Mouse (Mus musculus): ENCODE results near the gene Nudt21.

The Nudt21 gene

DNA sequence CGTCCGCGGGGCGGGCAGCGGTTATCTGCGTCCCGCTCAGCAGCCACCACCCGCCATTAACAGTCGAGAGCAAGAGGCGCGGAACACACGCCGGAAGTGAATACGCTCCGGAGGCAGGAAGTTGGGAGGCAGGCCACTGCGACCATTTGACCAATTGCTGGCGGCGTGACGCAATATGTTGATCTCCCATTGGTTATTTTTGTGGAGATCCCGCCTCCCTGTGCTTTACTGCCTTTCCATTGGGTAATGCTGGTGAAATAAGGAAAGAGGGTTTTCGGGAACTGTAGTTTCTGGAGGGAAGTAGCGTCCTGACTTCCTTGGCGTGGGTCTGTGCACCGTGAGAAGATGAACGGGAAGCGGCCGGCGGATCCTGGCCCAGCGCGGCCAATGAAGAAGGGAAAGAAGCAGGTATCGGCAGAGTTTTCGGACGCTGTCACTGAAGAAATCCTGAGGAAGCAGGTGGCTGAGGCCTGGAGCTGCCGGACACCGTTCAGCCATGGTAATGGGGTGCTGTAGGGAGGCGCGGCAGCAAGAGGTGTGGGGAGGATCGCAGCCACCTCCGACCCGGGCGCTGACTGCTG lies at the start of gene Nudt21, which contains the start of gene Ogfod1:
TSS of gene Nudt21 (minus strand) at position 88 of the 581 bp plus-strand sequence.
TSS of gene Ogfod1 (plus strand) at position 255 of the 581 bp plus-strand sequence.
- peak; percentile 98 for DNase-seq (ENCODE audit: low read depth, low spot score)

DNA sequence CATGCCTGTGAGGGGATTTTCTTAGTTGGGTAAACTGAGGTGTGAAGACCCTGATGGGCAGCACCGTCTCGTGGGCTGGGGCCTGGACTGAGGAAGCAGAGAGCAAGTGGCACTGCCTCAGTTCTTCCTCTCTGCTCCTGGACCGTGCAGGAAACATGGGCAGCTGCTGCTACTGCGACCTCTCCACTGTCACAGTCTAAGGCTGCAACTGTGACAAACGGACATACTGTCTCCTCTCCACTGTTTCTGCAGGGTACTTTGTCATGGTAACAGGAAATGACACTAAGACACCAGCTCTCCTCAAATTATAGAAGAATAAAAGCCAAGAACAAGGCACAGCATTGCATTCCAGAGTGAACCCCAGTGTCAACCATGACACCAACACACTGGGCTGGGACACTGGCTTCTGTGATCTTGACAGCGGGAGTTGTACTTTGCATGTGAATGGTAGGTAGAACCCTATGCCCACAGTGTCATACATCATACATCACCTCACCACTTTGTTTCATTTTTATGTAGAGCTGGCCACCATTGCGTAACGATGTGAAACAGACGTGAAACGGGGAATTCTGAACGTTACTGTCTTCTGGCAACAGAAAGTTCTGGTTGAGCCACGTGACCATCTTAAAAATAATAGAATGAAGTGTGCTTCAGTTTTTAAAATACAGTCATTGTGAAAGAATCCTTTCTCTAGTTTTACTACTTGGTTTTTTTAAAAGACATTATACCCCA lies 39.8 kb upstream of the Nudt21 start:
- DNase-seq (ENCODE audit: low read depth, low spot score), result no peak

DNA sequence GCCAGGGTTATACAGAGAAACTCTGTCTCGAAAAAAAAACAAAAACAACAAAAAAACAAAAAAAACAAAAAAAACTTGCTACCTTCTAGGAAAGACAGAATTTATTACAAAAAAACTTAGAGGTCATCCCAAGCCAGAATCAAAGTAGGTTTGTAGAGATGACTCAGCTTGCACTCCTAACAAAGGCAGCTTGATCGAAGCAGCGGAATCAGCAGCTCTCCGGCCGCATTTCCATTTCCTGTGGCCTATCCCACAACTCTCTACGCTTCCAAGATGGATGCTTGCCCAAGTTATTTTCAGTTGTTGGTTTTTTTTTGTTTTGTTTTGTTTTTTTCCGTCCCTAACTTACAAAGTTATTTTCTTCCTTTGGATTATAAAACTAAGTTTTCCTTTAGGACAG lies 32.0 kb upstream of the Nudt21 start:
- no peak for DNase-seq (ENCODE audit: low read depth, low spot score)

DNA sequence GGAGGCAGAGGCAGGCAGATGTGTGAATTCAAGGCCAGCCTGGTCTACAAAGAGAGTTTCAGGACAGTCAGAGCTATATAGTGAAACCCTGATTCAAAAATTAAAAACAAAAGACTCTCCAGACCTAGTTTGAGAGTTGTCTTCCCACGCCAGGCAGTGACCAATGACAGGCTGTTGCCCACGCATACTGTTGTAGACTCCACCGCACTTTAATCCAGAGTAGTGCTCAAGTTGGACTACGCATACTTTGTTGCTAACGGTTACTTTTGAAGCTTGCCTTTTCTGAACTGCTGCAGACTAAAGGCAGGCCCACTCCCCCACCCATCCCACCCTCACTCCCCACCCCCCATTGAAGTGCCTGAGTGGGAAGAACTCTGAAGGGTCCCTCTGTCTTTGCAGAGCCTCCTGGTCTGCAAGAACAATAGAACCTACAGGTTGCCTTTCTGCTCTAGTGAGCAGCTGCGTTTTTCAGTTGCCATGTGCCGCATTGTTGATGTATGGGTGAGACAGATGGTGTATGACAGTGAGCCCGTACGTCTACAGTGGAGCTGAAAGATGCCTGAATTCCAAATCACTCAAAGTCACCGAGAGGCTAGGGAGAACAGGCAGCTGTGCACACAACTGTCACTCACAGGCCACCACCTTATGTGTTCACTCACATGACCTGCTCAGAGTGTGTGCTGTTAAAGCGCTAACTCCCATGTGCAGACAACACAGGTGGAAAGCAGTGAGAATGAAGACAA lies 29.5 kb upstream of the Nudt21 start:
- no peak for DNase-seq (ENCODE audit: low read depth, low spot score)

DNA sequence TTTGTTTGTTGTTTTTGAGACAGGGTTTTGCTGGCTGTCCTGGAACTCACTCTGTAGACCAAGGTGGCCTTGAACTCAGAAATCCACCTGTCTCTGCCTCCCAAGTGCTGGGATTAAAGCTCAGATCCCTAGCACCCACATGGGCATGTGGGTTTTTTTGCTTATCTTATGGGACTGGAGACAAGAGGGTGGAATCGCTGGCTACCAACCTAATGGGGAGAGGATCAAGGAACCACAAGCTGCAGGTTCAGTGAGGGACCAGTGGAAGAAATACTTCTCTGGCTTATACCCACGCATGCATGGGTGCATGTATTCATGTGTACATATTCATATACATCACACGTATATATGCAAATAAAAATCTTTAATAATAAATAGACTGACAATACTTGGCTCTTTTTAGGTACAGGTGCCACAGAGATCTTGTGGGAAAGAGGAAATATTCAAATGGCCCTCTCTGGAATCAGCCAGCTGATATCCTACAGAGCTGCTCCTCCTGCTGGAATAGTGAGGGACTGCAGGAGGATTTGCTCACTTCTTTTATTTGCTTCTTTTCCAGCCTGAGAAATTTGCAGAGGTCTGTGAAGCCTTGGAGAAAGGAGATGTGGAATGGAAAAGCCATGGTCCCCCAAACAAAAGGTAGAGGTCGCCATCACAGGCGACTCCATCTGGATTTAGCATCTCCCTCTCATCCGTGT lies 20.5 kb upstream of the Nudt21 start:
- peak; percentile 56 for DNase-seq (ENCODE audit: low read depth, low spot score)

DNA sequence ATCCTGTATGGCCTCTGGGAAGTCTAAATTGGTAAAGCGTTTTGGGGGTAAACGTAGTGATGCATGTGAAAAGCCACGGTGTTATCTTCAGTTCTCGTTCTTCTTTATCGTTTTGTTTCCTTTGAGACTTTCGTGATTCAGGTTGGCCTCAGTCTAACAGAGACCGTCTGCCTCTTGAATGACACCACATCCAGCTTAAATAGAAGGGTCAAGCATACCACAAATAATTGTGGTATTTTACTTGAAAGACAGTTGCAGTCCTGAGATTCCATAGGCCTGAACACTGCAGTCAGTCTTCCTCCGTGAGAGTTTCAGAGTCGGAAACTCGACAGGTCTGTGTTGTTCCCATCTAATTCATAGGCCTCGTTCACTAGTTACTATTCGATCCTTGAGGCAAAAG lies 15.9 kb upstream of the Nudt21 start:
- no peak for DNase-seq (ENCODE audit: low read depth, low spot score)

DNA sequence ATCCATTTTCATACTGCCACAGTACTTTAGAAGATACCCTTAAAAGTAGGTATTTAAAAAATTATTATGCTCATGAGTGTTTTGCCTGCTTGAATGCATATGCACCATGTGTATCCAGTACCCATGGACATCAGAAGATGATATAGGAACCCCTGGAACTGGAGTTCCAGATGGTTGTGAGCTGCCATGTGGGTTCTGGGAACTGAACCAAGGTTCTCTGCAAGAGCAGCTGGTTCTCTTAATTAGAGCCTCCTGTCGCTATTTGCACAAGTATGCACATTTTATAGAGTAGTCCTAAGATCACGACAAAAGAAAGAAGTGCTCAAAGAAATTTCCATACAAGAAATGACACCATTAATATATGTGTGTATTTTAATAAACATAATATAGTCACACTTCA lies 11.0 kb upstream of the Nudt21 start:
- DNase-seq (ENCODE audit: low read depth, low spot score), result no peak

DNA sequence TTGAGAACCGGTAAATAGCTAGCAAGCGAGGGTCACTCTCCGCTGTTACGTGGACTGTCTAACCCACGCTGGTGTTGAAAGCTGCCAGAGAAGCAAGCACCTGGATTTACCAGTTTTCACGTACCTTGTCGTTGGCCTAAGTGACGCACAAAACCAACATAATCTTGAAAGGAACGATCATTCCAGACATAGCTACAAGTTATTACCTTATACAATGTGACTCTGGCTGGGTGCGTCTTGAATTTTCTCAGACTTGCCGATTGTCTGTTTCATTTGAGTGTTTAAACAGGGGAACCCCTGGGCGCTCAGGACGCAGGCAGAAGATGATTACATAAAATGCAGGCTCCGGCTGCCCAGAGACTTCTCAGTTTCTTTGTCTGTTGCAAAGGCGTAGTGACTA lies 975 bp upstream of the Nudt21 start:
- DNase-seq (ENCODE audit: low read depth, low spot score), result peak; percentile 19

DNA sequence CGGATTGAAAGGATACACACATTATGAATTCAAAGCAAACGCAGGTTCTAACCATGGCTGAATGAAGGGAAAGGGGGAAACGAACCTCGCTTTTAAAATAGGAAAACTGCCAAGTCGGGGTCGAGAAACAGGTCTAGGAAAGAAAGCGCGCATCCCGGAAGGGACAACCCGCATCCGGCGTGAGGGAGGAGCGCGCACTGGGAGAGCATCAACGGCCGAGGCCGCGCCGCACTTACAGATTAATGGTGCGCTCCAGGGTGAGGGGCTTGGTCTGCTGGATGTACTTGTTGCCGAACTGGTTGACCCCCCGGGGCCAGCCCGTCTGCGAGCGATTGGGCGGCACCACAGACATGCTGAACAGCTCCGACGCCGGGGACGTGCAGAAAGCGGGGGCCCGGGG lies 290 bp downstream of the Nudt21 start:
- DNase-seq (ENCODE audit: low read depth, low spot score), result peak; percentile 71

DNA sequence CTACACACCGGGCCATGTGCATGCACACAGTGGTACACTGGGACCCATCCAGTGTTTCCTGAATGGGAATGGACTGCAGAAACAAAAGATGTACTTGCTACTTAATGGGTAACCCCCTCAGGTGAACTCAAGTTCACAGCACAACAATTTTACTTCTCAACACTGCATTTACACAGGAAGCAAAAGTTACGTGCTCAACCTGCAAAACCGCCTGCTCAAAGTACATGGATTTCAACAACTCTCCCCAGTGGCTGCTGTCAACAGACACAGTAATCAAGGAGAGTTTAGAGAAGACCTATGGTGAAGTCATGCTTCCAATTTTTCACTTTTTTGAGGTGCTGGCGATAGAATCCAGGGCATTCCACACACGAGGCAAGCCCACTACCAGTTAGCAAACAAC lies 1.6 kb downstream of the Nudt21 start:
- DNase-seq (ENCODE audit: low read depth, low spot score), result no peak

DNA sequence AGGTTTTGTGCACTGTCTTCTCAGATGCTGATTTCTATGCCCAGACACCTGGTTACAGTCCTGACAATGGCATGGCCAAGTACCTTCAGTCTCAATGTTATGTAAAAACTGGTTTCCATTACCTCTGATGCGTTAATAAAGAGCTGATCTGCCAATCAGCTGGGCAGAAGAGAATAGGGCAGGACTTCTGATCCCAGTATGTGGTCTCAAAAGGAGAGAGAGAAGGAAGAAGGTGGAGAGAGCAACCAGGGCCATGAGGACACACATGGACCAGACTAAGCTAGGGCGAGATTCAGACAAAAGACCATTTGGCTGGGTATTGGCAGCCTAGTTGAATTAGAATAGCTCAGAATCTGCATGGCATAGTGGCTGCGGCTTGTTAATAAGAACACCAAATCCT lies 3.2 kb downstream of the Nudt21 start:
- DNase-seq (ENCODE audit: low read depth, low spot score), result no peak

DNA sequence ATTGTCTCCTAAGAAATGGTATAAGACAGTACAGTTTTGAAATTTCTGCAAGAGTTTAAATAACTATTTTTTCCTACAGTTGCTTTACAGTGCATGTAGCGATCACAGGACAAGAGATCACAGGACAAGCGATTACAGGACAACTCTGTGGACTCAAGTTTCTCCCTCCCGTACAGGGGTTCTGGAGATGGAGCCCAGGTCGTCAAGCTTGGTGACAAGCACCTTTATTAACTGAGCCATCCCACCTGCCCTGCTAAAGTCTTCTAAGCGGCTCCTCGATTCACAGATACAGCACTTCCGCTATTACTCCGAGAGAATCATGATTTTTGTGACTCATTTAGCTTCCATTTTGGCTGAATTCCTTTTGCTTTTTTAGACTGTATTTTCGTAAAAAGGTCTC lies 7.1 kb downstream of the Nudt21 start:
- DNase-seq (ENCODE audit: low read depth, low spot score), result no peak

DNA sequence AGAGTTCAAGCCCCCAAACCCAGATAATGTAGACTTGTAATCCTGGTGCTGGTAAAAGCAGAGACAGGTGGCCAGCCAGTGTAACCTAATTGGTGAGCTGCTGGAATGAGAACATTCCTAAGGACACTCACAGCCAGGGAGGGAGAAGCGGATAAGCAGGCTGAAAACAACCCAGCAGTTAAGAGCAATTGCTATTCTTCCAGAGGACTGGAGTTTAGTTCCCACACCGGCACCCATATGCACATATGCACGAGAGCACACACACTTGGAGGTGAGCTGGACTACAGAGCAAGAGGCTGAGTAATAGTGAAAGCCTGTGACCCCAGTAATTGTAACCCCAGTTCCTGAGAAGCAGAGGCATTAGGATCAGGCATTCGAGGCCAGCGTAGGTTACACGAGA lies 12.9 kb downstream of the Nudt21 start:
- DNase-seq (ENCODE audit: low read depth, low spot score), result no peak

DNA sequence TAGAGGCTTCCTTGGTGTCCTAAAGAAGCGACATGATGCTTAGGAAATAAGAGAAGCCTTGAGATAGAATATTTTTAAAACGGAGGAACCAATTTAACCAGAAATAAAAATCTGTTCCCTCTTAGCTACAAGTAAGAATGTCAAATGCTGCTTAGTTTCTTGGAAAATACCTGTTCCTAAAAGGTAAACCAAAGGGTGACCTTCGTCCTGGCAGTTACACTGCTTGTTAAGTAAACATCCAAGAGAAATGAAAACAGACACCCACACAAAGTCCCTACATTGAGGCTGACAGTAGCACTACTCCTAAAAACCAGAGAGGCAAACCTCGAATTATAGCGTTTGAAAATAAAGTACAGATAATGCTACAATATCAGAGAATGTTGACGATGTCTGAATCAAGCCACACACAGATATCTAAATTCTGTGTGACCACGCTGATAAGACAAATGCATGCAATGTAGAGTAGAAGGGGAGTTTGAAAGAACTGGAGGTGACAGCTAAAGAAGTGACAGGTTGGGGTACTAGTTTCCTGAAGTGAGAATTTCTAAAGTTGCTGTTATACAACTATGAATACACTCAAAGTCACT lies 23.7 kb downstream of the Nudt21 start:
- peak; percentile 10 for DNase-seq (ENCODE audit: low read depth, low spot score)

DNA sequence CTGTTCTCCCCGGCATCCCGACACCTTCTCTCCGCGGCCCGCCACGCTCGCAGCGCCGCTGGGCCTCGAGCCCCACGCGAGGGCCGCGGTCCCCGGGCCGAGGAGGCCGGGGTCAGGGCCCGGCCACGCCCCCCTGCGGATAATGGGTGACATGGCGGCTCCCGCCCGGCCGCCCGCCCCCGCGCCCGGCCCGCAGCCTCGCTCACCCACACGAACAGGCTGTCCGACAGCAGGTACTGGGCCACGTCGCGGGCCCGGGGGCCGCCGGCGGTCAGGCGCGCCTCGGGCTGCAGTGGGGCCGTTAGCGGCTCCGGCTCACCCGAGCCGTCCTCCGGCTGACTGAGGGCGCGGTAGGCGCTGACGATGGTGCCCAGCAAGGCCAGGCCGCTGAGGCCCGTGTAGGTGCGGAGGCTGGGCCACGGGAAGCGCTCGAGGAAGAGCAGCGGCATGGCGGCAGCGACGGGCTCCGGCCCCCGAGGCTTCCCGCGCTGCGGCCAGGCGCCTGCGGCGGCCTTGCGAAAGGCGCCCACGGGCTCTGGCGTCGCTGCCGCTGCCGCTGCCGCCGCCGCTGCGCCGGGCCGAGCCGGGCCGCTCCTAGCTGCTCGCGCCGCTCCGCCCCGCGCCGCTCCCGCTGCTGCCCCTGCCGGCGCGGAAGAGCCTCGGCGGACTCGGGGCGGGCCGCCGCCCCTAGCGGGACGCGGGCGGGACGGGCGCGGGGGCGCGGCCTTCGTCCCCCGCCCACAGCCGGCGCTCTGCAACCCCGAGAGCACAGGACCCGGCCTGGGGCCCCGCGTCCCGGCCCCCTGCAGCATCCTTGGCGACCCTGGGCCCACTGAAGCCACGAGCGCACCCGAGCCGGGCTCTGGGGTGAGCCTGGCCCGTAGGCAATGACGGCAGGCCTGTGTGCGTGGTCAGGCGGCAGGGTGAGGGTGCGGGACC lies 24.5 kb downstream of the Nudt21 start, which contains the start of gene Amfr:
TSS of gene Amfr (minus strand) at position 830 of the 939 bp plus-strand sequence.
- peak; percentile 90 for DNase-seq (ENCODE audit: low read depth, low spot score)

DNA sequence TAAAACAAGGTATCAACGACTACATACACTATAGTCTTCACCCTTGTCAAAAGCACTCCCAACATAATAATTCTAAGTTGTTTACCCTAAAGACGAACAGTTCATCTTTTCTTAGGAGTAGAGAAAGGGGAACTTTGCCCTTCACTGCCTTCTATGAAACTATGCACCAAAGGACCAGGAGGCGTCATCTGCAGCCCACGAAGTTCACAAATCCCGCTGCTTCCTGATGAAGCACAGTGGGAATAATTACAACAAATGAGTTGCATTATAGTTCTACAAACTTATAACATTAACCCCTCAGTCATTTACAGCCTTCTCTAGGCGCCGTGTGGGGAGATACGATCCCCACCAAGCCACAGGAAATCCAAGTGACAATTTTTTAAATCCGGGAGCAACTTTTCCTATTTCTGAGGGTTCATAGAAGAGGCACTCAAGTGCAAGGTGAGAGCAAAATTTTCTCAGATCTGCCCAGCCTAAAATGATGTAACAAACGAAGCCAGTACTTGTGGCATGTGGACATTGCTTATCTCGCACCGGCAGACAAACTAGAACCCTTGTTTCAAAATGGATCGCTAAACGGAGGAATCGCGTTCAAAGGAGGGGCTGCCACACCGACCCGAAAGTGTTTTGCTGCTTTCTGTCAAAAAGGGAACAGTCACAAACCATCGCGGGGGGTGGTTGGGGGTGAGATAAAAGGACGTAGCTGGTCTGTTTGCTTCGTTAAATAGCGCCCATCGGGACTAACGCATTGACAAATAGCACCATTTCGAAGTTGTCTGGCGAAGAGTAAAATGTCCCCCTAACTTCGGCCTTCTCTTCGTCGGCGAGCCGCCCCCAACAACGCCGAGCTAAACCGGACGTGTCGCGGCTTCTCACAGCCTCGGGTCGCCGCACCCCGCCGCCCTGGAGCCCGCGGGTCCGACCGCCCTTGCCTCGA lies 25.5 kb downstream of the Nudt21 start:
- no peak for DNase-seq (ENCODE audit: low read depth, low spot score)

DNA sequence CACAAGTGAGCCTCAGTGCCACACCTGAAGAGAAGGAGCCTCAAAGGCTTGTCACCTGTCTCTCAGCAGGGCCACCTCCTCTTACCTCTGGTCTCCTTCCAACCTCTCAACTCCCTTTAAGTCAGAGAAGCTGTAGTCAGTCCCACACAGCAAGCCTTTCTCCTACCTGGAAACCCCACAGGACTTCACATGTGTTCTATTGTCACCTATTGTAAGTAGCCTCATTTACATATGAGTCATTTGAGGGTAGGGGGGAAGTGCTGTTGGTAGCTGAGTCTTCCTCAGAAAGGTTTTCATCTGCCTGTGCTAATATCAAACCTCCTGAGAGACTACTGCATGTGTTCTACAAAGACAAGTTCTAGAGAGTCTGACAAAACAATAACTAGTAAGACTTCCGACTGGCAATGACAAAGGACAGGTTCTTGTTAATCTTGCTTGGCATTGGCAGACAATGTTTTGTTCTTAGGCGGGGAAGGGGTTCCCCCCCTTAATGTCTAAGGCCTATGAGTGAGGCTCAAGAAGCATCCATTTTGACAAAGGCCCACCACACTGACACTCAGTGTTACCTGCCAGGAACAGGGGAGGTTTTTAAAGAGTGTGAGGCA lies 26.6 kb downstream of the Nudt21 start:
- peak; percentile 46 for DNase-seq (ENCODE audit: low read depth, low spot score)

DNA sequence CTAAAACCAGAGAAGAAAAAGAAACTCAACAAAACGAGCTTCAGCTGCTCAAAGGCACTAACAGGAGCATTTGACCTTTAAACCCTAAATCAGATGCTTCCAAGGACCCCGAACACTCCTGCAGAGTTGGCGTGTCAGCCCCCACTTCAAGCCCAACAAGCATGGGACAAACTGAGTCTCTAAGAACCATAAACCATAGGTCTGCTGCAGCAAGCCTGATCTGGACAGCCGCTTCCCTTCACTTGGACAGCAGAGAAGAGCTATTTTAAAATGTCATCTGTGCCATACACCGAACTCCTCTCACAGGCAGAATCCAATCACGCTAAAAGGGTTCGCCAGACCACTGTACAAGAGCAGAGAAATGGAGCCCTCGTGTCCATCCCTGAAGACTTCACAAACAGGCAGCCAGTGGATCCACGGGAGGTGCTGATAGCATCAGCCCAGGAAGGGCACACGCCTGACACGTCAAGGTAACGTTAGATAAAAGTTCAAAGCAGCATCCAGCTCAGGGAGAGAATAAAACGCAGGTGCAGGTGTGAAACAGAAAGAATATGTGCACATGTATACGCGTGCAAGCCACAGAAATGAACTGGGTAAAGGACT lies 27.5 kb downstream of the Nudt21 start:
- DNase-seq (ENCODE audit: low read depth, low spot score), result peak; percentile 35

DNA sequence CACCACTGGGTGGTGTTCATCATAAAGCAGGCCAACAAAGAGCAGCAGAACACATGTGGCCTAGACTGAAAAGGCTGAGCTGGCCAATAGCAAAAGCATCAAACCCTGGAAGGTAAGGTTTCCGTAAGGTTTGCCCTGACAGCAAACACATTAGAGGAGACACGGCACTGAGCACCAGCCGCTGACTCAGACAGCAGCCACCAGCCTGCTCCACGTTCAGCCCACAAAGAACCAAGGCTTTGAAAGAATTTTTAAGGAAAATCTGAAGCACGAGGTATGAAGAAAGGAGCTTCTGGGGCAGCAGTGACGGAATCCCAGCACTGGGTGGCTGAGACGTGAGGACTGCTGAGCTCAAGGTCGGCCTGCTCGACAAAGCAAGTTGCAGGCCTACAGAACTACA lies 32.7 kb downstream of the Nudt21 start:
- DNase-seq (ENCODE audit: low read depth, low spot score), result no peak
